Mouse (Mus musculus) lung, adult 2 months (tissue): Measurements from ENCODE around the gene Mrpl17.

Experiments used
- CTCF ChIP-seq: fragments of 200-500 bp; IDR thresholded peaks from 2 replicates; pipeline ENCODE4 v1.5.1; 2011; ENCODE audit warnings: mild to moderate bottlenecking, low read length, control low read depth; ENCODE audit not compliant: insufficient read depth
- POLR2A ChIP-seq: fragments of 200-500 bp; IDR thresholded peaks from 2 replicates; pipeline ENCODE4 v1.6.1; 2011; ENCODE audit warnings: low read depth, mild to moderate bottlenecking, control low read depth, low read length, borderline replicate concordance; ENCODE audit errors: extremely low read depth

DNA sequence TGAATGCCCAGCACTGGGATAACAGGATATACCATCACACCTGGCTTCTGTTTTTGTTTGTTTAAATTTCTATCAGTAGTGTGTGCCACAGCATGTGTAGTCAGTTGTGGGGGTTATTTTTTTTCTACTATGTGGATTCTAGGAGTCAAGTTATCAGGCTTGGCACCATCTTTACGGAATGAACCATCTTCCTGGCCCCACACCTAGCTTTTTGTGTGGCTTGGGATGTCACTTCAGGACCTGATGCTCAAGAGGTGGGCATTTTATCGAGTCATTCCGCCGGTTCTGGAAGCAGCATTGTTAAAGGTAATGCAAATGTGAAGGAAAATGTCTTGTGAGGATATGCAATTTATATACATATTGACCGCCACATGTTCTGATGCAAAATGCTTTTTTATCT lies 4.8 kb downstream of the Mrpl17 start:
- TF ChIP-seq CTCF, result no peak
- no peak for TF ChIP-seq POLR2A
